Mouse (Mus musculus) MEL (cell line): ENCODE measurements around the gene Zzz3. TPM values are rescaled to one million over a fixed set of nuclear protein-coding genes. Genes with fewer than 3 reads are reported as not detected.

Source experiments
- DNase-seq: peaks from one replicate; pipeline ENCODE4 v3.0.0; 2011; ENCODE audit warnings: low read depth, low spot score
- H3K27ac ChIP-seq: 2 replicates; pipeline ENCODE4 v1.5.1; 2012; ENCODE audit warnings: low read depth, mild to moderate bottlenecking, control low read depth, low read length, moderate library complexity; ENCODE audit not compliant: control insufficient read depth
- H3K27me3 ChIP-seq, 2 experiments: fragments of 150-350 bp in 1 of 2; sonication (generic) in 1 of 2; 2 replicates each; pipeline ENCODE4 v1.6.1; 2012; ENCODE audit warnings: low read length in 2 of 2, mild to moderate bottlenecking in 2 of 2, improper control_type of control experiment in 1 of 2, moderate library complexity in 1 of 2; ENCODE audit not compliant: insufficient read depth in 2 of 2, control insufficient read depth in 1 of 2
- H3K36me3 ChIP-seq, 2 experiments: 2 replicates each; pipeline ENCODE4 v1.6.1; 2012 to 2014; ENCODE audit warnings: low read length in 2 of 2, improper control_type of control experiment in 1 of 2, inconsistent platforms in 1 of 2, mild to moderate bottlenecking in 1 of 2; ENCODE audit not compliant: insufficient read depth in 2 of 2, control insufficient read depth in 1 of 2
- H3K4me1 ChIP-seq, 2 experiments: fragments of 150-350 bp in 1 of 2; sonication (generic) in 1 of 2; 2 replicates each; pipeline ENCODE4 v1.6.1; 2012; ENCODE audit warnings: low read length in 2 of 2, improper control_type of control experiment in 1 of 2, mild to moderate bottlenecking in 1 of 2; ENCODE audit not compliant: insufficient read depth in 2 of 2, control insufficient read depth in 1 of 2
- H3K4me3 ChIP-seq, 2 experiments: fragments of 150-350 bp in 1 of 2; sonication (generic) in 1 of 2; 2 replicates each; pipeline ENCODE4 v1.5.1; 2012; ENCODE audit warnings: low read depth in 2 of 2, low read length in 2 of 2, mild to moderate bottlenecking in 2 of 2, moderate library complexity in 2 of 2, control low read depth in 1 of 2, improper control_type of control experiment in 1 of 2; ENCODE audit not compliant: control insufficient read depth in 1 of 2, insufficient read depth in 1 of 2
- H3K79me2 ChIP-seq: 2 replicates; pipeline ENCODE4 v1.6.1; 2012; ENCODE audit warnings: mild to moderate bottlenecking, low read length, moderate library complexity; ENCODE audit not compliant: control insufficient read depth, poor library complexity, insufficient read depth
- H3K9ac ChIP-seq: 2 replicates; pipeline ENCODE4 v1.6.1; 2012; ENCODE audit warnings: low read depth, mild to moderate bottlenecking, control low read depth, low read length, moderate library complexity; ENCODE audit not compliant: control insufficient read depth, poor library complexity, severe bottlenecking
- H3K9me3 ChIP-seq: fragments of 150-350 bp; sonication (generic); replicated peaks from 2 replicates; pipeline ENCODE4 v1.6.1; 2012; ENCODE audit warnings: mild to moderate bottlenecking, low read length, improper control_type of control experiment, moderate library complexity; ENCODE audit not compliant: insufficient read depth
- E2F4 ChIP-seq: IDR thresholded peaks from 2 replicates; pipeline ENCODE4 v1.6.1; 2011; ENCODE audit warnings: low read depth, low read length, improper control_type of control experiment, borderline replicate concordance
- EP300 ChIP-seq, 2 experiments: IDR thresholded peaks; 2 replicates each; pipeline ENCODE4 v1.6.1; 2011; ENCODE audit warnings: improper control_type of control experiment in 2 of 2, low read length in 2 of 2, low read depth in 1 of 2, mild to moderate bottlenecking in 1 of 2
- ETS1 ChIP-seq: IDR thresholded peaks from 2 replicates; pipeline ENCODE4 v1.6.1; 2012; ENCODE audit warnings: low read depth, mild to moderate bottlenecking, inconsistent platforms, low read length, improper control_type of control experiment, moderate library complexity
- GABPA ChIP-seq: IDR thresholded peaks from 2 replicates; pipeline ENCODE4 v1.6.1; 2012; ENCODE audit warnings: low read depth, mild to moderate bottlenecking, inconsistent platforms, low read length, improper control_type of control experiment, moderate library complexity
- GATA1 ChIP-seq: IDR thresholded peaks from 2 replicates; pipeline ENCODE4 v1.6.1; 2011; ENCODE audit warnings: low read depth, low read length, improper control_type of control experiment
- JUND ChIP-seq: IDR thresholded peaks from 2 replicates; pipeline ENCODE4 v1.6.1; 2011; ENCODE audit warnings: low read depth, mild to moderate bottlenecking, improper control_type of control experiment, low read length
- MAFK ChIP-seq: IDR thresholded peaks from 2 replicates; pipeline ENCODE4 v1.6.1; 2011; ENCODE audit warnings: low read depth, mild to moderate bottlenecking, low read length, improper control_type of control experiment, borderline replicate concordance
- MEF2A ChIP-seq: IDR thresholded peaks from 2 replicates; pipeline ENCODE4 v1.6.1; 2014; ENCODE audit warnings: low read depth, mild to moderate bottlenecking, inconsistent platforms, low read length, improper control_type of control experiment; ENCODE audit not compliant: poor library complexity, insufficient replicate concordance, severe bottlenecking; ENCODE audit errors: extremely low read depth
- MXI1 ChIP-seq: IDR thresholded peaks from 2 replicates; pipeline ENCODE4 v1.6.1; 2011; ENCODE audit warnings: mild to moderate bottlenecking, low read depth, low read length, improper control_type of control experiment
- MYB ChIP-seq: IDR thresholded peaks from 2 replicates; pipeline ENCODE4 v1.6.1; 2011; ENCODE audit warnings: mild to moderate bottlenecking, low read depth, low read length, improper control_type of control experiment
- MYC ChIP-seq: IDR thresholded peaks from 2 replicates; pipeline ENCODE4 v1.6.1; 2011; ENCODE audit warnings: low read depth, mild to moderate bottlenecking, low read length, improper control_type of control experiment, moderate library complexity
- POLR2AphosphoS2 ChIP-seq: IDR thresholded peaks from 2 replicates; pipeline ENCODE4 v1.6.1; 2011; ENCODE audit warnings: low read length, improper control_type of control experiment
- POLR2AphosphoS5 ChIP-seq: IDR thresholded peaks from 2 replicates; pipeline ENCODE4 v1.6.1; 2012; ENCODE audit warnings: low read depth, borderline replicate concordance, mild to moderate bottlenecking, inconsistent platforms, low read length, moderate library complexity, mixed read lengths
- RCOR1 ChIP-seq: IDR thresholded peaks from 2 replicates; pipeline ENCODE4 v1.6.1; 2012; ENCODE audit warnings: low read depth, mild to moderate bottlenecking, inconsistent platforms, low read length, improper control_type of control experiment
- SIN3A ChIP-seq: IDR thresholded peaks from 2 replicates; pipeline ENCODE4 v1.6.1; 2012; ENCODE audit warnings: low read length, improper control_type of control experiment, inconsistent platforms
- TAL1 ChIP-seq: IDR thresholded peaks from 2 replicates; pipeline ENCODE4 v1.6.1; 2012; ENCODE audit warnings: mild to moderate bottlenecking, inconsistent platforms, low read length, moderate library complexity, mixed read lengths
- TBP ChIP-seq: IDR thresholded peaks from 2 replicates; pipeline ENCODE4 v1.8.0; 2011; ENCODE audit warnings: low read depth, low read length, improper control_type of control experiment
- TCF12 ChIP-seq: IDR thresholded peaks from 2 replicates; pipeline ENCODE4 v1.6.1; 2014; ENCODE audit warnings: low read depth, mild to moderate bottlenecking, inconsistent platforms, low read length, improper control_type of control experiment, moderate library complexity
- UBTF ChIP-seq: IDR thresholded peaks from 2 replicates; pipeline ENCODE4 v1.6.1; 2012; ENCODE audit warnings: low read depth, mild to moderate bottlenecking, inconsistent platforms, low read length, improper control_type of control experiment, moderate library complexity, borderline replicate concordance; ENCODE audit not compliant: insufficient read depth
- USF2 ChIP-seq, 2 experiments: IDR thresholded peaks; 2 replicates each; pipeline ENCODE4 v1.6.1; 2011 to 2012; ENCODE audit warnings: improper control_type of control experiment in 2 of 2, low read length in 2 of 2, borderline replicate concordance in 1 of 2, inconsistent platforms in 1 of 2, low read depth in 1 of 2, mild to moderate bottlenecking in 1 of 2; ENCODE audit not compliant: insufficient read depth in 1 of 2
- ZC3H11A ChIP-seq: IDR thresholded peaks from 2 replicates; pipeline ENCODE4 v1.6.1; 2012; ENCODE audit warnings: low read depth, mild to moderate bottlenecking, inconsistent platforms, low read length, improper control_type of control experiment
- ZNF384 ChIP-seq: IDR thresholded peaks from 2 replicates; pipeline ENCODE4 v1.6.1; 2012; ENCODE audit warnings: low read depth, mild to moderate bottlenecking, inconsistent platforms, low read length, improper control_type of control experiment
- polyA plus RNA-seq, 2 experiments: library from polyadenylated mRNA; stranded (reverse) in 1 of 2; unstranded in 1 of 2; fragments of >175 nt in 1 of 2; fragments of >200 nt in 1 of 2; gene quantifications; 2 replicates each; pipeline versions ENCODE4 v1.2.1 to v1.2.4; 2012; ENCODE audit warnings: low replicate concordance in 2 of 2, low read depth in 1 of 2; ENCODE audit not compliant: insufficient read length in 2 of 2, insufficient read depth in 1 of 2, missing spikeins in 1 of 2
- total RNA-seq: library from RNA; depleted of rRNA; stranded (reverse); fragments of 300-350 nt; gene quantifications from 2 replicates; pipeline ENCODE4 v1.2.3, GENCODE M21; 2012

Zzz3 gene
- total and polyA plus RNA-seq, 3 experiments = 46.1 to 507 (median 53.7) TPM

DNA sequence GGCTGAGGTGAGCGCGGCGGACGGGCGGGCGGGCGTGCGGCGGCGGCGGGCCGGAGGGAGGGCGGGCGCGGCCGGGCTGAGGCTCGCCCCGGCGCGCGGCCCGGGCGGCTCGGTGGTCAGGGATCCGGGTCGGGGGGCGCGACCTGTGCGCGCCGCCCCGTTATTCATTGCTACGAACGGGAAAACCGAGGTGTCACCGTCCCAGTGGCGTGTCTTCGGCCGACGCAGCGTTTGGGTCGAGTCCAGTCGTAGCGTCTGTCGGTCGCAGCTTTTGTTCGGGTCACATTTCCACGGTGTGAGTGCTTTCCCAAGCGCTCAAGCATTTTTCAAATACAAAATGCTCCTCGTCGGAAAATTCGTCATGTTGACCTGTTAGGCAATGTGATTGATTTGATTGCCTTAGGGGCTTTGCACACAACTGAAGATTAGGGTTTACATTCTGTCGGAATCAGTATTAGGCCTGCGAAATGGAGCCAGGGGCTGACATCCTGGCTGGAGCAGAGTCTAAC lies 48.6 kb upstream of the Zzz3 start (continued):
- TF ChIP-seq ZC3H11A (no peak), TCF12 (no peak), E2F4 (no peak), MAFK (no peak), MXI1 (peak; percentile 52; the same call in 1 of the 2 replicates), JUND (0 out of 2 replicates have a peak, but pooled peaks have one; percentile 10)

DNA sequence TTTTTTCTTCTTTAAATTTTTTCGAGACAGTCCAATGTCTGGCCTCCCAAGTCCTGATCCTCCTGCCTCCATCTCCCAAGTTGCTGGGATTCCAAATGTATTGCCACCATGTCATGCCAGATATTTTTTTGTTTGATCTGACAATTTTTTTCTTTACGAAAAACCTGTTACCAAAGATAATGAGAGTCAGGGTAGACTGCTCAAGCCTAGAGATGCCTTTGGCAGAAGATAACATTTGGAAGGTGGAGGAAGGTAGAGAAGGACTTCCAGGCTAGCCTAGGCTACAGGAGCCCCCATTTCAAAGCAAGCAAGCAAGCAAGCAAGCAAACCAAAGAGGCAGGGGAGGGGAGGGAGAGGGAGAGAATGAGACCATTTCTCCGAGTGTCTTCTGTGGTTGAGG lies 48.0 kb upstream of the Zzz3 start:
- peaks cover 6 to 9% of the 10 kb centered on the region in 2 experiments for H3K4me1 ChIP-seq
- peak; percentile 68; the same call in 1 of the 2 replicates for TF ChIP-seq TCF12
- no peak for TF ChIP-seq MYB
- TF ChIP-seq MYC = no peak
- 0 out of 2 replicates have a peak, but pooled peaks have one; percentile 25 for TF ChIP-seq ETS1
- TF ChIP-seq ZNF384 = peak; percentile 75
- no peak for TF ChIP-seq UBTF
- peak; percentile 63; the same call in 1 of the 2 replicates for TF ChIP-seq GATA1
- TF ChIP-seq EP300 (IDR thresholded peaks at IDR 0.05; ENCODE audit: low read depth in 1 of 2, low read length in 2 of 2) = peak; percentile 51 to 65
- TF ChIP-seq TAL1 = peak; percentile 68
- TF ChIP-seq MXI1 = no peak; the same call in 1 of the 2 replicates
- 0 out of 2 replicates have a peak, but pooled peaks have one; percentile 6 for TF ChIP-seq SIN3A
- H3K4me3 ChIP-seq = peak overlapping the region; percentile 91 to 100

DNA sequence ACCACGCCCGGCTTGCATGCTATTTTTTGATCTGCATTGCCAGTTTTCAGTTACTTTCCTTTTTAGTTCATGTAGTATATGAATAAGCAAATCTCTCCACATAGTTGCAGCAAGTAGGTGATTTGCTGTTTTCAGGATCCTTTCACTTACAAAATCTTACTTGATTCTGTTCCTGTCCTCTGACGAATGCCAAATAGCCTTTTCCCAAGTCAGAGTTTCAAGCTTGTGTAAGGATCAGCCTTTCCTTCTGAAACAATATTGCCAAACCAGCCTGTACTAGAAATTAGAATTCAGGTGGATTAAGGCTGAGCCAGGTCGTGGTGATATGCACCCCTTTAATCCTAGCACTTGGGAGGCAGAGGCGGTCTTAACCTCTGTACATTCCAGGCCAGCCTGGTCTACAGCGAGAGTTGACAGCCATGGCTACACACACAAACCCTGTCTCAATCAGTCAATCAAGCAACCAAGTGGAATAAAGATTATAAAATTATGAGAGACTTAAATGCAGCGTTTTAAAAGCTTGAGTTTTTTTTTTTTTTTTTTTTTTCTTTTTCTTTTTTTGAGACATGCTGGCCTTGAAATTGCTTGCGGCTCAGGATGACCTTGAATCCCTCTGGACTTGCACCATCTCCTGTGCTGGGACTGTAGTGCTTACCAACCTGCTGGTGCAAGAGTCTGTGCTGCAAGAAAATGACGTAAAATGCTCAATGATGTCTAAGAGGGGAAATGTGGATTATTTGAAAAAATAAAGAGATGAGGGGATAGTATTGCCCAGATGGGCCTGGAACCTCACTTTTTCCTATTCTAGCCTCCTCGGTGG lies 47.1 kb upstream of the Zzz3 start:
- Histone ChIP-seq H3K79me2 (peaks cover 51% of the 10 kb centered on the region), H3K27ac (no peak overlapping the region), H3K27me3 (no peaks in the 10 kb centered on the region), H3K9ac (no peak overlapping the region), H3K9me3 (no peaks in the 10 kb centered on the region), H3K4me3 (no peak overlapping the region), H3K4me1 (peaks cover 6 to 9% of the 10 kb centered on the region in 2 experiments), H3K36me3 (peaks cover 2 to 9% of the 10 kb centered on the region in 2 experiments; a peak in 3 of 4 replicates)
- TF ChIP-seq ZNF384 = no peak
- TF ChIP-seq ETS1 = no peak
- no peak for TF ChIP-seq RCOR1
- no peak for TF ChIP-seq MEF2A
- no peak for TF ChIP-seq MAFK
- TF ChIP-seq E2F4 = no peak
- TF ChIP-seq MYC = no peak
- TF ChIP-seq TCF12 = no peak
- no peak for TF ChIP-seq GABPA
- TF ChIP-seq POLR2AphosphoS5 = no peak
- no peak for TF ChIP-seq POLR2AphosphoS2
- no peak for TF ChIP-seq USF2 (IDR thresholded peaks at IDR 0.05; ENCODE audit: borderline replicate concordance in 1 of 2, insufficient read depth in 1 of 2, low read depth in 1 of 2, low read length in 2 of 2)
- no peak for TF ChIP-seq MXI1
- TF ChIP-seq TBP = no peak
- TF ChIP-seq MYB = no peak
- DNase-seq = peak; percentile 14

More for the DNA sequence above, 48.0 kb upstream of the Zzz3 start:
- peaks cover 49% of the 10 kb centered on the region for H3K79me2 ChIP-seq
- no peaks in the 10 kb centered on the region for H3K27me3 ChIP-seq
- DNase-seq = peak; percentile 62
- peak overlapping the region; percentile 69 for H3K27ac ChIP-seq
- H3K9me3 ChIP-seq = no peaks in the 10 kb centered on the region
- peaks cover 2 to 9% of the 10 kb centered on the region in 2 experiments; a peak in 3 of 4 replicates for H3K36me3 ChIP-seq
- peak overlapping the region; percentile 79 for H3K9ac ChIP-seq
